Mouse (Mus musculus) hindbrain, embryonic 16.5 days (tissue): ENCODE results near the gene Opcml. TPM values are rescaled to one million over a fixed set of nuclear protein-coding genes. Genes with fewer than 3 reads are reported as not detected.

Experiments
- ATAC-seq: fragments of 200-750 bp; cut with Nextera tagmentation; 2 replicates; pipeline ENCODE4 v1.8.0; 2017; ENCODE audit warnings: moderate TSS enrichment, moderate library complexity
- H3K27ac ChIP-seq: fragments of 300-500 bp; sonication (generic); 2 replicates; pipeline ENCODE4 v1.5.1; 2014; ENCODE audit warnings: low read depth, mild to moderate bottlenecking, control low read depth, low read length, moderate library complexity
- H3K27me3 ChIP-seq: fragments of 300-500 bp; sonication (generic); replicated peaks from 2 replicates; pipeline ENCODE4 v1.6.1; 2014; ENCODE audit warnings: low read length; ENCODE audit not compliant: control insufficient read depth, insufficient read depth
- H3K36me3 ChIP-seq: fragments of 300-500 bp; sonication (generic); 2 replicates; pipeline ENCODE4 v1.6.1; 2014; ENCODE audit warnings: mild to moderate bottlenecking, low read length, moderate library complexity, mixed read lengths; ENCODE audit not compliant: control insufficient read depth, insufficient read depth
- H3K4me1 ChIP-seq: fragments of 300-500 bp; sonication (generic); 2 replicates; pipeline ENCODE4 v1.6.1; 2014; ENCODE audit warnings: low read depth, low read length; ENCODE audit not compliant: control insufficient read depth, insufficient read depth
- H3K4me2 ChIP-seq: fragments of 300-500 bp; sonication (generic); 2 replicates; pipeline ENCODE4 v1.6.1; 2014; ENCODE audit warnings: mild to moderate bottlenecking, low read length, control low read depth, moderate library complexity
- H3K4me3 ChIP-seq: fragments of 300-500 bp; sonication (generic); 2 replicates; pipeline ENCODE4 v1.5.1; 2014; ENCODE audit warnings: mild to moderate bottlenecking, low read length, control low read depth, moderate library complexity
- H3K9ac ChIP-seq: fragments of 300-500 bp; sonication (generic); 2 replicates; pipeline ENCODE4 v1.6.1; 2014; ENCODE audit warnings: low read depth, mild to moderate bottlenecking, control low read depth, low read length, moderate library complexity
- H3K9me3 ChIP-seq: fragments of 300-500 bp; sonication (generic); 2 replicates; pipeline ENCODE4 v1.6.1; 2014; ENCODE audit warnings: mild to moderate bottlenecking, low read length, moderate library complexity; ENCODE audit not compliant: control insufficient read depth
- WGBS: fragments of 180-500 bp; shearing (Covaris S2); extraction: QIAGEN DNeasy Blood & Tissue Kit; methylation state at CpG from one replicate; pipeline ENCODE4 v1.1.7; 2014; 5-methylcytosine and 5-hydroxymethylcytosine counted together
- polyA plus RNA-seq: library from polyadenylated mRNA; unstranded; fragments of >200 nt; fragmentation: Nextera tagmentation; extraction: Ambion mirVana; gene quantifications from 2 replicates; pipeline ENCODE4 v1.2.1, GENCODE M21; 2015

Gene Opcml
- polyA plus RNA-seq, 1 experiment from 2014 or later: 61.4 TPM

DNA sequence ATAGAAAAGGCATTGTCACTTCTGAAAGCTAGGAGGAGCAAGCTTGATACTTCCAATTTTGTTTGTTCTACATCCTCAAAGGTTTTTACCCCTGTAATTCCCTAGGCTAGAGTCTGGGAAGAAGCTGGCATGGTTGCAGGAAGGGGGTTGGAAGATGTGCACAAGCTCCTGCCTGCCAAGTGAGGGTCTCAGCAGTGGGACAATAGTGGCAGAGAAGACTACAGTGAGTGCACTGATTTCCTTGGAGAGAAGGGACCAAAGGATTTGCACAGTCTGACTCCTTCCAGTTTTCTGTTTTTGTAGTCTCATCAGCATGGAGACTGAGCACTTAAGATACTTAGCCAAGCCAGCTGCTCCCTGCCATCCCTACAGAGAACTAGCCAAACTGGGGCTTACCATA, 177.7 kb downstream of the Opcml start:
- H3K4me3 ChIP-seq: no peak overlapping the region
- peak; percentile 74; the same call in 1 of the 2 replicates for ATAC-seq
- no peaks in the 10 kb centered on the region for H3K9me3 ChIP-seq
- H3K9ac ChIP-seq: no peak overlapping the region
- no peak overlapping the region for H3K4me2 ChIP-seq
- H3K36me3 ChIP-seq: no peaks in the 10 kb centered on the region
- no peaks in the 10 kb centered on the region for H3K4me1 ChIP-seq
- no peak overlapping the region for H3K27ac ChIP-seq
- H3K27me3 ChIP-seq: no peaks in the 10 kb centered on the region

DNA sequence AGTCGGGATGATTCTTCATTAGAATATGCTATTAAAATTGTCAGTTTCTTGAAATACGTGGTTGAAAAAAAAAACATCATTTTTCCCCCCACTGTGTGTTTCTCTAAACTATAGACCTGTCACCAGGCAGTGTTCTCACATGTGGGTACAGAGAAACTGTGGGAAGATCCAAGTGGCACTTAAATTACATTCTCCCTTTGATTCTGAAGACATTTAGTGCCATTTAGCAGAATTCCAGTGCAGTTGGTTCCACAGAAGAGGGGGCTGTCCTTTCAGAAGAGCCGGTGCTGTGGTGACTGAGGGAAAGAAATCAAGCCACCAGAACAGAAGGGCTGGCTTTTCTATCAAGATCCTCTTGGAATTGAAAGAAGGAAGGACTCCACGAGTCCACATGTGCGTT, 181.7 kb downstream of the Opcml start:
- no peak overlapping the region for H3K4me3 ChIP-seq
- no peak overlapping the region for H3K27ac ChIP-seq
- ATAC-seq: no peak
- WGBS: 75% methylated on average over 5 of the region's 5 CpGs
- no peak overlapping the region for H3K9ac ChIP-seq
- no peaks in the 10 kb centered on the region for H3K27me3 ChIP-seq
- H3K36me3 ChIP-seq: no peaks in the 10 kb centered on the region
- no peak overlapping the region for H3K4me2 ChIP-seq
- H3K9me3 ChIP-seq: no peaks in the 10 kb centered on the region
- no peaks in the 10 kb centered on the region for H3K4me1 ChIP-seq

DNA sequence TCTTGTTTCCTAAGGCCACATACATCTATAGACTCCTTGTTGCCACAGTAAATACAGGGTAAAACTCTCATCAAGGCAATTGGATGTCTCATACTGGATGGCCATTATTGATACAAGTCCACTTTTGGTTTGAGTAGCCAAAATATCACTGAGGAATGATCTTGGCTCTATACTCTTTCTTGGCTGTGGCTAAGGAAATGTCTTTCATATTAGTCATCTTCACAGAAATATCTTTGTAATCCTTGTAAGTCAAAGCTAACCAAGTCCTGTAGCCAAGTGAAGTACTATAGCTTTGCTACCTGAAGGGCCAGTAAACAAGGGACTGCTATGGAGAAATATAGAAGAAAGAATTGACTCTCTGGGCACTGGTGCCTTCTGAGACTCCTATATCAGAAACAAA, 192.0 kb downstream of the Opcml start:
- no peak overlapping the region for H3K27ac ChIP-seq
- no peak overlapping the region for H3K4me3 ChIP-seq
- H3K36me3 ChIP-seq: no peaks in the 10 kb centered on the region
- H3K27me3 ChIP-seq: no peaks in the 10 kb centered on the region
- ATAC-seq: no peak
- H3K4me2 ChIP-seq: no peak overlapping the region
- no peaks in the 10 kb centered on the region for H3K4me1 ChIP-seq
- H3K9ac ChIP-seq: no peak overlapping the region
- H3K9me3 ChIP-seq: no peaks in the 10 kb centered on the region

DNA sequence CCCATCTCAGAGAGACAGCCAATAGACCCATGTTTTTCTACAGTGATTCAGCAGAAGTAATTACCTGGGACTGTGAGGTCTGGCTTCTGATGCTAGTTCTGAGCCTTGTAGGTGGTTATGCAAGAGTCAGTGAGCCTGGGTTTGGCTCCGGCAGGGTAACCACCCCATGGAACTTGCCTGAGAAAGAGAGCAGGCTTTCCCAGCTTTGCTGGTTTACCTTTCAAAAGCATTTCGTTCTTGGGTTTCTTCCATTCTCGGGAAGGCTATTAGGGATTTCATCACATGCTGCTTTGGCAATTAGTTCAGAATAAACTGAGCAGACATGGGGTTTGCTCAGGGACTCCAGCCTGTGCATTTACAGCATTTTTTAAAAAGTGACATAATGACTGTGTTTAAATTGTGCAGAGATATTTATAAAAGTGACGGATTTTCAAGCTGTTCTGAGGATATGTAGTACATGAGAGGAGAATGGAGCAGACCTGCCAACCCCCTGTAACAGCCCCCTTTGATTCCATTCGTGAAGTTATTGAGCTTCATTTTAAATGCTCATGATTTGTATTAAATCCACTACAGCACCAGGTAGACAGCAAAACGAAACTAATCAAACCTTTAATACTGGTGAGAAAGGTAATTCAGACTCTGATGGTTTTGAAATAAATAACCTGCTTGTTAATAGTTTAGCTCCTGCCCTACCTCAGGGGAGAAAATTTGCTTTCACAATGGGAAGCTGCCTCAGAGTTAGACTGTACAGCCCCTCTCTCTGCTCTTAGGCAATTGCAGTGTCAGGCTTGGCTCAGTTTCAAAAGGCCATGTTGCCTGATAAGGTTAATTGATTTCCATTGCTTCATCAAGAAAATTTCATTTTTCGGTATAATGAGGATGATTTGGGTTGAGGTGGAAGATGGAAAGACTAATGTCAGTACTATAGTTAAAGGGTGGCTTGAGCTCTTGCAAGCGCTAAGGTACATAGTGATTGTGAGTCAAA, 196.3 kb downstream of the Opcml start:
- Histone ChIP-seq H3K27me3 (no peaks in the 10 kb centered on the region), H3K27ac (no peak overlapping the region), H3K4me2 (no peak overlapping the region), H3K36me3 (no peaks in the 10 kb centered on the region), H3K9me3 (no peaks in the 10 kb centered on the region), H3K4me1 (no peaks in the 10 kb centered on the region), H3K4me3 (no peak overlapping the region), H3K9ac (no peak overlapping the region)
- no peak for ATAC-seq
- 71% methylated on average over 8 of the region's 8 CpGs for WGBS

DNA sequence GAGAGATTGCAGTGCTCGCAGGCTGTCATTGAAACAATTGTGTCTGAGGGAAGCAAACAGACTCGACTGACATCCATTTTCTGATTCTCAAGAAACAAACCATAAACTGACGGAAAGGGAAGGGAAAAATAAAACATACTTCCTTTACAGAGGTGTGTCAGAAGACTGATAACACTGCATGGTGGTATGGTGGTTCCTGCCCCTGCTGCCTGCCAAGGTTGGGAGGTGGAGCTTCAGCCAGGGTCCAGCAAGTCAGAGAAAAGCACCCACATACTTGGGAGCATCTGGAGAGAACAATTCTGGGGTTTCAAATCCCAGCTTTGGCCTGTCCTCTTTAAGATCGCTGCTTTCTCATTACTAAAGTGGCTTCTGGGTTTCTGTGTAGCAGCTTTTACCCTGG, 201.0 kb downstream of the Opcml start:
- no peak for ATAC-seq
- WGBS: 88% methylated on average over 4 of the region's 4 CpGs
- no peaks in the 10 kb centered on the region for H3K9me3 ChIP-seq
- no peak overlapping the region for H3K4me3 ChIP-seq
- H3K9ac ChIP-seq: no peak overlapping the region
- H3K27ac ChIP-seq: no peak overlapping the region
- H3K36me3 ChIP-seq: no peaks in the 10 kb centered on the region
- no peaks in the 10 kb centered on the region for H3K27me3 ChIP-seq
- H3K4me1 ChIP-seq: no peaks in the 10 kb centered on the region
- no peak overlapping the region for H3K4me2 ChIP-seq

DNA sequence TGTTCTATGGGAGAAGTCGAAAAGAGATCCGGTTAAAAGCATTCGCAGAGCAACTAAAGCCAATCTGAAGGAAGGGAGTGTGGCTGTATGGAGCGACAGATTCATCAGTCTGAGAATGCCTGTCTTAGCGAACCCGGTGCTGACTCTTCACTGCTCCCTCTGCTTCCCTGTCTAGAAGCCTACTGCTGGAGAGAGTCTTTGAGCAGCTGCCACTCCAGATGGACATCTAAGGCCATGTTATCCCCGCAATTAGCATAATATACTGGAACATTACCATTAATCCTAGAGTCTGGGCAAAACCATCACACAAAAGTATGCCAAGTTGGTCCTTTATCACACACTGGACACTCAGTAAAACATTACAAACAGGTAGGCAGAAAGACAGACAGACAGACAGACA, 206.0 kb downstream of the Opcml start:
- Histone ChIP-seq H3K4me2 (no peak overlapping the region), H3K4me3 (no peak overlapping the region), H3K36me3 (no peaks in the 10 kb centered on the region), H3K4me1 (no peaks in the 10 kb centered on the region), H3K27ac (no peak overlapping the region), H3K27me3 (no peaks in the 10 kb centered on the region), H3K9me3 (no peaks in the 10 kb centered on the region), H3K9ac (no peak overlapping the region)
- no peak for ATAC-seq
- 93% methylated on average over 7 of the region's 7 CpGs for WGBS

DNA sequence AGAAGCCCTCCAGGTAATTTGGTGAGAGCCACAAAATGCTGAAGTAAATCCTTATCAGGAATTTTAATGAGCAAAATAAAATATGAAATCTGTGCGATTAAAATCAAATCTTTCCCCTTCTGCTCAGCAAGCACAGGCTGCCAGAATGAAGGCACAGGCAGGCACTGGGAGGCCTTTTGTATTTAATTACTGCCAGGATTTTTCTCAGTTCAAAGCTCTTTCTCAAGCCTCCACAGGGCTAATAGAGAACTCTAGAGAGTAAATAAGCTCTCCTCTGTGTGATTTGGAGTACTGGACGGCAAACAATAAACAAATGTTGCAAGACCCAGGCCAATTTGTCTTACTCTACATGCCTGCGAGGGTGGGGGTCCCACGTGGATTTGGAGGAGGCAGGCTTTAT, 208.2 kb downstream of the Opcml start:
- Histone ChIP-seq H3K36me3 (no peaks in the 10 kb centered on the region), H3K27ac (no peak overlapping the region), H3K4me2 (no peak overlapping the region), H3K4me1 (no peaks in the 10 kb centered on the region), H3K9me3 (no peaks in the 10 kb centered on the region), H3K27me3 (no peaks in the 10 kb centered on the region), H3K4me3 (no peak overlapping the region), H3K9ac (no peak overlapping the region)
- no peak for ATAC-seq
- 41% methylated on average over 4 of the region's 4 CpGs for WGBS

DNA sequence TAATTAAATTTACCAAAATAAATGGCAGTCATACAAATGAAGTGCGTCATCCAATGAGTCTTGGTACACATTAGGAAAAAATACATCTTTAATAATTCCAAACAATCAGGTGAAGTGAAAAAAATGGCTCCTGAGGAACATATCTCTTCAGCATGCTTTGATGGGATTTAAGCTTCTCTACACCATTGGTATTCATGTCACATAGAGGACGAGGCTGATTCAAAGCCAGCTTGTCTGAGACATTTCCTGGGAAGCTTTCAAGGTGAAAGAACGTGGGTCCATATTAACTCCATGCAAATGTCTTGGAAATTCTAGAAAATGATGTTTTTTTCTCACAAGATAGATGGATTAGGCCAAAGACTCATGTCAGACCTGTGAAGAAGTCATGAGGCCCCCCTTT, 212.6 kb downstream of the Opcml start:
- Histone ChIP-seq H3K4me1 (no peaks in the 10 kb centered on the region), H3K4me3 (no peak overlapping the region), H3K4me2 (no peak overlapping the region), H3K27ac (no peak overlapping the region), H3K36me3 (no peaks in the 10 kb centered on the region), H3K27me3 (no peaks in the 10 kb centered on the region), H3K9ac (no peak overlapping the region), H3K9me3 (peaks cover 5% of the 10 kb centered on the region; the same call in 1 of the 2 replicates)
- no peak for ATAC-seq
- 68% methylated on average over 3 of the region's 3 CpGs for WGBS

DNA sequence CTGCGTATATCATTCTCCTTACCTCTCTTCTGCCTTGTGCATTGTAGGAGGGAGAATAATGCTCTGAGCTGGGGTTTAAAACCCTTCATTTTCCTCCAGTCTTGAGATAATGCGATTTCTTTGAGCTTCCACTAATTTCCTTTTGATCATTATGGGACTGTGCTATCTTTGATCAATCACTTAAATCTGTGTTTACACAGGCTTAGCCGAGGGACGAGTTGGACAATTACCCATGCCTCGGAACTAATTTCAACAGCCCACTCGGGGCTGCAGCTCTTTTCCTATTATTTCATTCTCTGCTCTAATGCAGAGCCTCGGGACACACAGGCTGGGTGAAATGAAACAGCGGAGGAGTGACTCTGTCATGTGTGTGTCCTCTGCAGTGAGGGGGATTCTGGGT, 220.9 kb downstream of the Opcml start:
- 41% methylated on average over 8 of the region's 8 CpGs for WGBS
- Histone ChIP-seq H3K27ac (no peak overlapping the region), H3K9ac (no peak overlapping the region), H3K9me3 (peaks cover under 1% of the 10 kb centered on the region; the same call in 1 of the 2 replicates), H3K36me3 (no peaks in the 10 kb centered on the region), H3K4me2 (no peak overlapping the region), H3K4me3 (no peak overlapping the region), H3K27me3 (no peaks in the 10 kb centered on the region), H3K4me1 (peaks cover 4% of the 10 kb centered on the region)
- no peak for ATAC-seq
